Mouse (Mus musculus) brain, adult 2 months (tissue): ENCODE data around the gene Cdh6.

Experiments used
- DNase-seq: peaks from one replicate; pipeline ENCODE4 v3.0.0; 2011; ENCODE audit warnings: low read depth, low spot score

Cdh6 gene

DNA sequence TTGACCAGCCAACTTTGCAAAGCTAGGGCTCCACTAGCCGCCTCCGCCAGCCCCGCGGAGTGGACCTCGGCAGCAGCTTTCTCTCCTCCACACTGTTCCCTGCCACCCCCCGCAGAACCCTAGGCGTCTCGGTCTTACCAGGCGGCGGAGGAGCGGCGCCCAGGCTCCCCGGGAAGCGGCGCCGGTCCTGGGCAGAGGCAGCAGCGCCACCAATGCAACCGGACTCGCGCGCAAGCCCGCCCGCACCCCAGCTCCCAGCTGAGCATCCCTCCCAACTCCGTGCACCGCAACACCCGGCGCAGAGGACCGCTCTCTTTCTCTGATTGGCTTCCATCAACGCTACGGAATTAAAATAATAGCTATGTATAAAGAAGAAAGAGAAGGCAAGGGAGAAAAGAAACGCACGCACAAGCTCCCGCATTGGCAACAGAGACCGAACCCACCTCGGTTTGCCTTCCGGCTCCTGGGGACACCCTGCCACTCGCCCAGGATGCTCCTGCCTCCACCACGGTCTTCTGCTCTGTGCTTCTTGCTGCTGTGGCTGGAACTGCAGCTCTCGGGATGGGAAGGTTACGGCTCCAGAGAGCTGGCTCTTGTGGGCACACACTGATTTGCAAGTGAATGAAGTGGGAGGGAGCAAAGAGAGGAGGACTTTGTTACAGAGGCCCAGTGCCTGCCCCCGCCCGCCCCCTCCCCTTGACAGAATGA lies at the start of gene Cdh6:
Gene Cdh6 (minus strand): TSS at position 605 of the 708 bp plus-strand sequence.
- peak; percentile 88 for DNase-seq

DNA sequence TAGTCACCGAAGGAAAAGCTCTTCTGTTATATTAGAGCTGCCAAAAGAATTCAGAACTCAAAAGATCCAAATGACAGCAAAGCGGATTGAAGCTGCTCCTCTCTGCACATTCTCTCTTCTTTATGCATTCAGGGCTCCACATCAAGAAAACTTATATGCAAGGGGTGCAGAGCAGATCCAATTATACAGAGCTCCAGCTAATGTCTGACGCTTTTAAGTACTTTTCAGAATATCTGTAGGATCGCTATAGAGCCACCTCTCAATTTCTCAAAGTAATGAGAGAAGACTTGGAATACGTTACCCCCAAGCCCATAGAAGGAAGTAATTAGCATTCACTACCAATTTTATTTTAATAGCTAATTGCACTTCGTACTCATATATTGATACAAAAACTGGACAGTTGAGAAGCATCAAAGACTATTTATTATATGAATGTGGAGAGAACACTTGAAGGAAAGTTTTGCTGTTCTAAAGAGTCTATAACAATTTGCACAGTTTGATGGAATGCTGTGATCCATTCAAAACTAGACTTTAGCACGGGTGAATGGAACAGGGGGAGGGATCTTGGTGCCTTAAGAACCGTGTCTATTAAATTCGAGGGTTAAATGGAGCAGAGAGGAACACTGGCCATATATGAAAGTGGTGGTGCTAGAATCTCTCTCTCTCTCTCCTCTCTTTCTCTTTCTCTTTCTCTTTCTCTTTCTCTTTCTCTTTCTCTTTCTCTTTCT lies 46.4 kb upstream of the Cdh6 start:
- no peak for DNase-seq

DNA sequence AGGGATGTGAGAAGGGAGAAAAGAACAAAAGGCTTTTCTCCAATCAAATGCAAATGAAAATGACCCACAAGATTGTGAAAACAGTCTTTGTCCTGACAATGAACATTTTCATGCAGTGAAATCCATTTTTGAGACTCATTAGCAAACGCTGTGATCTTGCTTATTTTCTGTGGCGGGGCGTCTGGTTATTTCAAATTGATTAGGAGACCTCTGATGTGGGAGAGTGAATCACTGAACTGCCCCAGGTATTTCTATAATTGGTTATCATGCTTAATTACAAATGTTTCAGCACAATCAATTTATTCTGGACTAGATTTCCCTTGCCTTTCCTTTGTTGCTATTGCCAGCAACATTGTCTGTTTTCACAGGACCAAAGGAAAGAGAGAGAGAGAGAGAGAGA lies 44.3 kb upstream of the Cdh6 start:
- peak; percentile 37 for DNase-seq

DNA sequence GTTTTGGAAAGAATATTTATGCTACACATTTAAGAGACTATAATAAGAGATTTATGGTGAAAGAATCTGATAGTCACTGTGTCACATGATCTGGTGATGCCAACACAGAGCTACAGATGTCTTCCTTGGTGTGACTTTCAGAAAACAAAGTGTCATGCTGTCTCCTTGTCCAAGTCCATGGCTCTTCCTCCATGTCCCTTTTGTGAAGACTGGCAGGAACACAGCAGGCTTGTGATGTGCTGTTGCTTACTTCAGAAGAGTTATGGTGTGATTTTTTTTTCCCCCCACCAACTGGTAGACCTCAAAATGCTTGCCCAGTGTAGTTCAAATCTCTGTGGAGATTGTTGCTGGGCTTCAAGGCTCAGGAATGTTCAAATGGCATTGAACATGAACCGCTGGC lies 43.7 kb upstream of the Cdh6 start:
- no peak for DNase-seq

DNA sequence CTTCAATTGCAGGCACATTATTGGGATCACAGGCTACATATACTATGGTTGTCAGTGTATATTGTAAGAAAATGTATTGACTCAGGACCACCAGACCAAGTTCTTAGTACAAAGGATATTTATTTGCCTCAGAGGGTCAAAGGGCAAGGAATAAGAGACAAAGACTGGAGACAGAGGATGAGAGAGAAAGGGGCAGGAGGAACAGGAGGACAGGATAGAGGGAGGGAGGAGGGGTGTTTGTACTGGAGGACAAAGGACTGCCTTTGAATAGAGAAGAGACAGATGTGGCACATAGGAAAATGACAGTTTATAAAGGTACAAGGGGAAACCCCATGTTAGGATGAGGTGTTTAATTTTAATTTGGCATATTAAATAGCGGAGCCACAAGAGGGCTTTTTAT lies 39.5 kb upstream of the Cdh6 start:
- no peak for DNase-seq

DNA sequence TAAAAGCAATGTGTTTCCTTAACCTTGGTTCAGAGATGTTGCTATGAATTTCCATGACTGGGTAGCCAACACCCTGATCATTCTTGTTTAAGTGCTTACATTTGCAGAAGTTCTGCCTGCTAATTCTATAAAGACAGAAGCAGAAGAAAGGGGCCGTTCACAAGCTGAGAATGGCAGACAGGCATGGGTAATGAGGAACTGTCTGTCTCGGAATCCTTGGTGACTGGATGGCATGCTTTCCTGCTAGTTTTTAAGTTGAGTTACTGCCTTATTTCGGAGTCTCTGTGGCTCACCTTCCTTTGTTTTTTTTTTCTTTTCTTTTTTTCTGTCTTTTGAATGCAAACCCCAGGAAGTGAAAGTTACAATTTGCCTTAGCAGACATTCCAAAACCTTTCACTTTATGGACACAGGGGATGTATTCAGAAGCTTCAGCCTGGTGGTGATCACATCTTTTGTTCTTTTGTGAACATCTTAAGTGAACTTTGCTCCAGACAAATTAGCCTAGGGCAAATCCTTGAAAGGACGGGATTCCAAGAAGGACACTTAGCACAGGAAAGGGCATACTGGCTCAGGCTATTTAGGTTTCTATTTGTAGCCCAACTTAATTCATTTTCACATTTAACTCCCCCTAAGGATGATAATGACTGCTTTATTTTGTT lies 38.7 kb upstream of the Cdh6 start:
- DNase-seq, result no peak

DNA sequence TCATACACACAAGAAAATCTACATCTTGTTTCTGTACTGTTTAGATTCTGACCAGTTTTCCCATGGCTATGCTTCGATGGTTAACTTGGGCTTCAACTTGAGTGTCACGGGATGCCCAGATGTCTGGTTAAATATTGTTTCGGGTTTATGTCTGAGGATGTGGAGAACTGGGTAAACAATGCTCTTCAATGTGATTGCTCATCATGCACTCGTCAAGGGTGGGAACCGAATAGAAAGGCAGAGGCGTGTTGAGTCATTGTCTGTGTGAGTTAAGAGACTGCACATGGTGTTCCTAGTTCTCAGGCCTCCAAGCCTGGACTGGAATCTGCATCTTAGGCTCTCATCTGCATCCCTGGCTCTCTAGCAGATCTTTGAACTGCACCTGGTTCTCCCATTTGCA lies 36.7 kb upstream of the Cdh6 start:
- DNase-seq, result peak; percentile 69

DNA sequence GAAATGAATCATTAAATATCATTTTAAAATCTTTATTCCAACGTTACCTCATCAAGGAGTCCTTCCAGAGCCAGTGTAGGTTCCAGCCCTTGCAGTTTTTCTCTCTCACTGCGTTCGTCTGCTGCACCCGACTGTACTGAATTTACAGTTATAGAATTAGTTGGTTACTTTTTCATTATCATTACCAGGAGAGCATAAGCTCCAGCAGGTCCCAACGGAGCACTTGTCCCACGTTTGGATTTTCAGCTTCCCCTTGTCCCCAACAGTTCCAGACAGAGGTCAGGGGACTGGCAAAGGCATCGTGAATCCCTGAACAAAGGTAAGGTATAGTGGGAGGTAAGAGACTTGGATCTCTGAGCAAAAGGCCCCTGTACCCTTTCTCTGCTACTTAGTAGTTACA lies 35.2 kb upstream of the Cdh6 start:
- no peak for DNase-seq

DNA sequence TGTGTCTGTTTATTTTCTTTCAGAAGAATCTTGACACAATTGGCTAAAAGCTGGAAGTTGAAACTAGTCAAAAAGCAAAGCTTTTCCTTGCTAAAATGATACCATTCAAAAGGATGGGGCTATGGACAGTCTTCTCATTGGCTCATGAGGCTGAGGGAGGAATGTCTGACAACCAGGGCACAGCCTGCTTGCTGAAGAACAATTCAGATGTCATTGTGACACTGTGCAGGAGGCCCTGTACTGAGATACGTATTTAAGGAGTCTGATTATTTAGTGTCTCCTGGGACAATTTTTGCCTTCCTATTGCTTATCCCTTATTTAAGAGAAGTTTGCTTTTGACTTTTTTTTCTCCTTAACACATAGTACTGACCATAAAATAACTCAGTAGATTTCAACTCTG lies 22.8 kb upstream of the Cdh6 start:
- DNase-seq, result no peak

DNA sequence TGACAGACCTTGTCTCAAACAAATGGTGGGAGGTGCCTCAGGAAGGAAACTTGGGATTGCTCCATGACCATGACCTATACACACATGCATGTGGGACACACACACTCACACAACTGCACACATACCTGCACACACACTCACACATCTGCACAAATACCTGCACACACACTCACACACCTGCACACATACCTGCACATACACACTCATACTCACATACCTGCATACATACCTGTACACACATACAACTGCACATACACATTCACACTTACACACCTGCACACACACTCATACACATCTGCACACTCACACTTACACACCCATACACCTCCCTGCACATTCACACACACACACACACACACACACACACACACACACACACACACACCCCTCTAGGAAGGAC lies 20.6 kb upstream of the Cdh6 start:
- no peak for DNase-seq

DNA sequence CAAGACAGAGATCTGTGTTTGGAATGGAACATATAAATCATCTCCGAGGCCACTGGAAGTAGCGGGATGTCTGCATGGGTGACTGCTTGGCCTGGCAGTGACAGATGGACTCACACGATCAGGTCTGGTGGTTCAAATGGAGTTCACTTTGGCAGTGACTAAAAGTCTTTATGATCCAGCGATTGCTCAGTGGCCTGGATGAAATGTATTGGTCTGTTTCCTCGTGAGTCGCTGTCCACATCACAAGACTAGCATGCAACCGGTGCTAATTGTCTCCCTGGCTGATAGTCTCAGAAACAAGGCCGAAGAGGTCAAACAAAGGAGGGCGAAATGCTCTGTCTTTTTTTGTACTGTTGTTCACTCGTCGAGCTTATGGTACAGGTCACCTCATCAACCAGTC lies 19.6 kb upstream of the Cdh6 start:
- no peak for DNase-seq

DNA sequence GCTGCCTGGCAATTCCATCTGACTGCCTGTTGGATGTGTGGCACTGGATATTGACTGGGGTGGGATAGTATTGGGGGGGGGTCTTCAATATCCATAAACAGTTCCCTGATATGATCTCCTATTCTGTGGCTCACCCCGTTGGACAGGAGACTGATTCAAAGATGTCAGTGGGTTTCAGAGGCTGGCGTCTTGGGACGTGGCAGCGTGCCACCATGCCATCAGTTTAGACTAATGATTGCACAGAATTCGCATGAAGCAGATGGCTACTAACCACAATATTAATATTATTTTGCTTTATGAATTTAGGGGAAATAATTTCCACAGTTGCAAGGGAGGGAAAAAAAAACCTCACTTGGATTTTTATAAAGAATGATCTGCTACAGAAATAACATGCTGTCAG lies 10.2 kb upstream of the Cdh6 start:
- DNase-seq, result no peak

DNA sequence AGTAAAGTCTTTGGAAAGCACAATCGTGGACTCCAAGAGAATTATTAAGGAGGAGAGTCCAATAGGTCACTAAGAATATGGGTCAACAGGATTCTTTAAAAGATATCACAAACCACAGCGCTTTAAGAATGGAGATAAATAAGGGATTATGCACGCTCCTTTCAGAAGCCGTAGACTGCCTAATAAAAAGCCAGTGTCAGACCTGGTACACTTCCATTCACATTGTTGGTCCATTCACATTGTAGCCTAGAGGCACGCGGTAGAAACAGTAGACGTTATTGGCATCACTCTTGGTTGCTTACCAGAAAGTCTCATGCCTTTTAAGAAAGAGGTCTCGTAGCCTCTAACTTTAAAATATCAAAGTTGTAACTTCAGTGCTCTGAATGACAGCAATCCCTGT lies 8.0 kb upstream of the Cdh6 start:
- no peak for DNase-seq

DNA sequence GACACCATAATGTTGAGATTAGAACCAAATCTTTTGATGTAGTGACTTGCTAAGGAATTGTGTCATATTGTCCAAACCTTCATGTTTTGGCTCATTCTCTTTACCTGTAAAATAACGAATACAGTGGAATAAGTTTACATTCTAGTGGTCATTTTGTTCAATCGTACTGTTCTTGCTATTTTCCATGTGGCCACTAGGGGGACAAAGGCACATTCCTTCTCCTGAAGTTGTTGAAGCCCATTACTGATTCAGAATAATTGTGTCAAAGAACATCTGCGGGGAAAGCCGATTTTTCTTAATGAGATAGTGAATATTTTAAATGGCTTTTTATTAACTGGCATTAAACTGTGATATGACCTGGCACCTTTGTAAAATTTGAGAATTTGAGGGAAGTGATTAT lies 7.5 kb upstream of the Cdh6 start:
- peak; percentile 39 for DNase-seq

DNA sequence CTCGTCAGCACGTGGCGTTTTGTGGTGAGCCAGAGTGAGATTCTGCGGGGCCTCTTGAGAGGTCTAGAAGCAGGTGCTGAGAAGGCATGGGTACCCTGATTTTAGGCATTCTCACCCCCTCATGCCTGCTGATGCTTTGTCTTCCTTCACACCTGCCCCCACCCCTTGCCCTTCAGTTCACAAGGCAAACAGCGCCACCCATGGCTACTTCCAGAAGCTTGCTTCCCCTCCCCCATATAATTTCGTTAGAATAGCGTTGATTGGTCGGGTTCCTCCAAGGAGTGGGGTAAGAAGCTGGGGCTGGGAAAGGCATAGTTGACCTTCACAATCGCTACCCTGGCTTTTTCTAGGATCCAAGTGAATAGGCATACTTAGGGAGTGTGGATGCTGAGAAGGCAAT lies 2.5 kb upstream of the Cdh6 start:
- peak; percentile 47 for DNase-seq

DNA sequence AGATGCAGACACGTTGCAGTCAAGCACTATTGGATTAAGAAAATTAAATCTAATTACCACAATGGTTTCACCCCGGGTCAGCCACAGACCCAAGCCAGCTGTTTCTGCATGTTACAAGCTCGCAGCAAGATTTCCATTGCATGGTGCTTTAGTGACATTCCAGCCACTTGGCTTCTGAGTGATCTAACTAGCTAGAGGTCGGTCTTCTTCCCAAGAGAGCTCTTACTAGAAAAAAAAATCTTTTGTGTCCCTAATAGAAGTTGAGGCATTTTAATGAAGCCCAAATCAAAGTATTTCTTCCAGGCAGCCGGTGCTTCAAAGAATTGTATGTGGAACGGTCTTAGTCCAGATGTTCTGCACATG lies 1.1 kb upstream of the Cdh6 start:
- no peak for DNase-seq

DNA sequence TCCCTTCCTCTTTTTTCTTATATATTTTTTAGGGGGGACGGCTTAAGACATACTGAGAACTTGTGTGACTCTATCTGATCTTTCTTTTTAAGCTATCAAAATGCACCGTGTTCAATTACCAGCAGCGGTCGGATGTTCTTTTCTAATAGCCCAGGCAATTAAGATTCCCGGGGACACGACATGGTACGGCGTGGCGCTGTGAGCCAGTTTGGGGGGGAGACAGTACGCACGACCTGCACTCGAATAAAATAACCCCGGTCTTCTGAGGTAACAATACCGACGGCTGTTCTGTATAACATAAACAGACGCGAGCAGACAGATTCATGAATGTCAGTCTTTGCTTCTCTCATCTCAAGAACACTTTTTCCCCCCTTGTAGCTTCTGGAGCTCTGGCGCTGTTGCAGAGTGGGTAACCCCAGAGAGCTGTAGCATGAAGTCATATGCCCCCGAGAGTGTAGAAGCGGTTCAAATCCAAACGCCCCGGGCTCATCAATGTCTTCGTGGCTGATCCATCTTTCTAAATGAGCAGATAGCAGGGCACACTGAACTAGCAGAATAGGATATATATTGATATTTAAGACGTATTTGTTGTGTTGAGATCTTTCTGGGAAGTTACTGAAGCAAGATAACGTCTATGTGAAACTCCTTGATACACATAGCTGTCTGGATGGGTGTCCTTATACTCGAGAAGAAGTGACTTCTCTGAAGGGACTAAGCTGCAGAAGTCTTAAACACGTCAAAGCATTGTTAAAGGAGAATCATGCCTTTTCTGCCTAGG lies 554 bp upstream of the Cdh6 start:
- DNase-seq, result peak; percentile 20

DNA sequence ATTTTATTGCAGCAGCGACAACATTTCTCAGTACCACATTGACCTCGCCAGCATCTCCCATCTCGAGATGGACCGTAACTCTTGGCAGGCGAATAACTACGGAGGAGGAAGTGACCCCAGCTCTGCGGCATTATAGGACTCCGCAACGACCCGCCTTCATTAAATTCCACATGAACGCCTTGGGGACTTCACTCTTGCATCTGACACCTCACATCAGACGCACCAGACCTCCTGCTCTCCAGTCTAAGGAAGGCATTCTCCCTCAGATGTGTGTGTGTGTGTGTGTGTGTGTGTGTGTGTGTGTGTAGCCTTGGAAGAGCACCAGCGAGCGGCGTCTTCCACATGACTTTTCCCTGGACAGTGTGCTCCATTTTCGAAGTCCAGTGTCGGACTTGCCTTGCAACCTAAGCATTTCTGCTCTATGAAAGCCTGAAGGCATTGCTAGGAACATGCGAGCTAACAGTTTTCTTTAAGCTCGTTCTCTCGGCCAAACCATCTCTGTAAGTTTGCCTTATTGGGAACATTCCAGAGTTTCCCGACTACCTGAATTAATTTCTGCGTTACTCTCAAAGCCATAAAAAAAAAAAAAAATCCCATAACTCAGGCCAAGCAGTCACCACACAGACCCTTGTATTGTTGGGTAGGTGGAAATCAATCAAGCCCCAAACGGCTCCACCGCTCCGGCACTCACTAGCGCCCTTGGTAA lies 957 bp downstream of the Cdh6 start:
- DNase-seq, result peak; percentile 54

DNA sequence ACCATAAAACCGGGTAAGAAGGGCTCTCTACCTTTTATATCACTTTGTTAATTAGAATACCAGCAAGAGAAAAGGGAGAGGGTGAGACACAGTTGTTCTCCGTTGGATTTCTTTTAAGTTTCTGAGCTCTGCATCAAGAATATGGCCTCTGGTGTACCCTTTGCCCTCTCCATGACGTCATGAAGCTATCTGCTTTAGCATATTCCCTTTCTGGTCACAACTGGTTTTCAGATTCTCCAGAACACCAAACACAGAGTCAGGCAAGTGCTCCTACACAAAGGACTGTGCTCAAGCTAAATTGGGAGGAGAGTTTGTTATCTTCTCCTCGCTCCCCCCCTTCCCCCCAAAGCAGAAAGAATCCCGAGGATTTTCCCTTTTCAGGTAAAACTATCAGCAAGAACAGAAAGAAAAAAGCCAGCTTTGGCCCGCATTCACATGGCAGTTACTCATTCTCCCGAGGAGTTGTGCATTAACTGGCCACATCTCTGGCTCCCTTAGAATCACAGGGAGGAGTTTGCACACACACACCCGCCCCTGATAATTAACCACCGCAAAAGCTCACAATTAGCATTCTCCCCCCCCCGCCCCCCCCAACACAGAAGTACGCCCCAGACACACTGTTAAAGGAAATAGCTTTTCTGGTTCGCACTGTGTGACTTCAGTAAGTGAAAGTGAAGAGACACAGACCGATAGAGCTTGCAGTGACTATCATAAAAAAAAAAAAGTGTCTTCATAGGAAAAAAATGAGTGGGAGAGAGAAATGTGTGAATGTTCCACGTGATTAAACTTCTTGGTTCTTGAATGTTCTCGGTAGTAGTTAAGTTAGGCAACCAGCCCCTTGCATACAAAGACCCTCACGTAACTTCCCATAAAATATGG lies 1.8 kb downstream of the Cdh6 start:
- DNase-seq, result peak; percentile 35

DNA sequence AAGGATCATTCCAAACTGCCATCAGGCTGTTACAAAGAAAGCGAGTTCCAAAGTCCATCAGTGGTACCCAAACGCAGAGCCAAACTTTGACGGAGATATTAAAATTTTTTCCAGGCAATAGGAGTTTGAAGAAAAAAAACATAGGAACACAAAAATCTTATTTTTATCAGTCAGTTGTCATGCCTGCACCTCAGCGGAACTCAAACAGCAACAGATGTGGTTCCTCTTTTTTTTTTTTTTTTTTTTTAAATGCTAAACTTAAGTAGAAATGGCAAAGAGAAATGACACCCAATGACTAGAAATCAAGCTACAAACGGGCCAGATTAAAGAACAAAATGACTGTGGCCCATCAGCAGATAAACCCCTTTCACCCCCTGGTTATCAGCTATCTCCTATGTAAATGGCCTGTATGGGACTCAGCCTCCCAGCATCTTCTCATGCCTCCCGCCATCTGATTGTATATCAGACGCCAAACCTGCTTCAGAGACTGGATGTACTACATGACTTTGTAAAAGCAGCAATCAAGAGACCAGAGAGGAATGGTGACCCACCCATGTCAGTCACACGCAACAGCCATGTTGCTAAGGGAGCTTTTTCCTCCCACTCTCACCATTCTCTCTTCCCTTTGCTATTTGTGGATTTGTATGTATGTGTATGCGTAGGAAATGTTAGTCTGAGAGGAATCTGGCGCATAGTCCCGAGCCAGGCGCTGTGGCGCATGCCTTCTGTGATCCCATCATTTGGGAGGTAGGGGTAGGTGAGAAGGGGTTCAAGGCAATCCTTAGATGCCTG lies 8.2 kb downstream of the Cdh6 start:
- peak; percentile 12 for DNase-seq
